Mouse (Mus musculus) liver, adult 2 months (tissue): ENCODE data around the gene Thsd7b. TPM values are rescaled to one million over a fixed set of nuclear protein-coding genes. Genes with fewer than 3 reads are reported as not detected.

Experiments used
- DNase-seq: peaks from one replicate; pipeline ENCODE4 v3.0.0-alpha.2; 2011; ENCODE audit warnings: low read depth, low spot score; ENCODE audit errors: extremely low read depth
- H3K27ac ChIP-seq: fragments of 200-500 bp; replicated peaks from 2 replicates; pipeline ENCODE4 v1.5.1; 2012; ENCODE audit warnings: low read depth, mild to moderate bottlenecking, control low read depth, inconsistent platforms, low read length; ENCODE audit not compliant: insufficient read depth
- H3K27me3 ChIP-seq: fragments of 200-500 bp; 2 replicates; pipeline ENCODE4 v1.6.1; 2012; ENCODE audit warnings: mild to moderate bottlenecking, moderate library complexity, low read length, inconsistent platforms; ENCODE audit not compliant: control insufficient read depth, insufficient read depth
- H3K36me3 ChIP-seq: fragments of 200-500 bp; 2 replicates; pipeline ENCODE4 v1.6.1; 2012; ENCODE audit warnings: low read length, inconsistent platforms; ENCODE audit not compliant: control insufficient read depth, insufficient read depth
- H3K4me1 ChIP-seq: fragments of 200-500 bp; 2 replicates; pipeline ENCODE4 v1.6.1; 2011; ENCODE audit warnings: low read length; ENCODE audit not compliant: control insufficient read depth, insufficient read depth
- H3K4me3 ChIP-seq: fragments of 200-500 bp; 2 replicates; pipeline ENCODE4 v1.5.1; 2011; ENCODE audit warnings: low read depth, mild to moderate bottlenecking, control low read depth, low read length, moderate library complexity; ENCODE audit not compliant: insufficient read depth
- H3K79me2 ChIP-seq: fragments of 200-500 bp; 2 replicates; pipeline ENCODE4 v1.6.1; 2012; ENCODE audit warnings: inconsistent platforms, mild to moderate bottlenecking, low read length, moderate library complexity; ENCODE audit not compliant: control insufficient read depth, insufficient read depth
- H3K9ac ChIP-seq: fragments of 200-500 bp; 2 replicates; pipeline ENCODE4 v1.6.1; 2012; ENCODE audit warnings: low read depth, mild to moderate bottlenecking, control low read depth, inconsistent platforms, low read length
- CTCF ChIP-seq: fragments of 200-500 bp; IDR thresholded peaks from 2 replicates; pipeline ENCODE4 v1.5.1; 2011; ENCODE audit warnings: low read depth, low read length, control low read depth
- POLR2A ChIP-seq: fragments of 200-500 bp; IDR thresholded peaks from 2 replicates; pipeline ENCODE4 v1.6.1; 2011; ENCODE audit warnings: low read length, control low read depth; ENCODE audit not compliant: insufficient read depth; ENCODE audit errors: extremely low read depth
- WGBS: fragments of 180-500 bp; shearing (Covaris S2); methylation state at CpG from one replicate; pipeline ENCODE4 v1.1.7; 2018; 5-methylcytosine and 5-hydroxymethylcytosine counted together
- polyA plus RNA-seq: library from polyadenylated mRNA; depleted of rRNA; stranded (reverse); fragments of >200 nt; gene quantifications from 2 replicates; pipeline ENCODE4 v1.2.3, GENCODE M21; 2012
- total RNA-seq: library from RNA; depleted of rRNA; stranded (reverse); fragments of >200 nt; gene quantifications from 2 replicates; pipeline ENCODE4 v1.2.3, GENCODE M21; 2014

The Thsd7b gene
- total and polyA plus RNA-seq, 2 experiments: not detected

DNA sequence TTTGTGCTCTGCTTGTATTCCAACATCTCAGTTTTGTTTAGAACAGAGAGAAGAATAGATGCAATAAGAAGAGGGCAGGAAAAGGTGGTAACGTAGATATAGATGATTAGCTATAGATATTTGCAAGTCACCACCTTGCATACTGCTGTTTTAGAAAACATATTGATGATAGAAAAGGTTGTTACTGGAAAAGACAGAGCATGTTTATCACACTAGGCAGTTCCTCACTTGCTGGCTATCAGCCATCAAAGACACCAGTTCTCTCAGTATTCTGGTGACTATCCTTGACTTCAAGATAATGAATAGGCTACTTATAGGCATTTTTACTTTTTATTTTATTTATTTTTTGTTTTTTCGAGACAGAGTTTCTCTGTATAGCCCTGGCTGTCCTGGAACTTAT, 717.7 kb downstream of the Thsd7b start:
- H3K27ac ChIP-seq: no peak overlapping the region
- WGBS: 53% methylated on average over 2 of the region's 2 CpGs
- no peak overlapping the region for H3K4me3 ChIP-seq
- no peak overlapping the region for H3K9ac ChIP-seq
- H3K79me2 ChIP-seq: no peaks in the 10 kb centered on the region
- no peak for DNase-seq
- no peaks in the 10 kb centered on the region for H3K36me3 ChIP-seq
- no peaks in the 10 kb centered on the region for H3K27me3 ChIP-seq
- H3K4me1 ChIP-seq: no peaks in the 10 kb centered on the region
- TF ChIP-seq POLR2A (no peak), CTCF (no peak)

- no peak overlapping the region for H3K4me3 ChIP-seq
- no peaks in the 10 kb centered on the region for H3K36me3 ChIP-seq
- H3K79me2 ChIP-seq: no peaks in the 10 kb centered on the region
- TF ChIP-seq POLR2A (no peak), CTCF (no peak)
- no peak overlapping the region for H3K9ac ChIP-seq
- no peaks in the 10 kb centered on the region for H3K4me1 ChIP-seq
- no peak overlapping the region for H3K27ac ChIP-seq
- H3K27me3 ChIP-seq: no peaks in the 10 kb centered on the region
- no peak for DNase-seq
Measured at GRCm38 (mm10) chr1:130055012-130055411, 781.9 kb downstream of the Thsd7b start.

GRCm38 (mm10) chr1:130062105-130062504, 789.0 kb downstream of the Thsd7b start:
- DNase-seq: no peak

GRCm38 (mm10) chr1:130066193-130066959, 793.3 kb downstream of the Thsd7b start:
- peak; percentile 32 for DNase-seq
- H3K4me1 ChIP-seq: no peaks in the 10 kb centered on the region

More at GRCm38 (mm10) chr1:130062105-130062504, 789.0 kb downstream of the Thsd7b start:
- TF ChIP-seq CTCF (no peak), POLR2A (no peak)
- Histone ChIP-seq H3K27ac (no peak overlapping the region), H3K27me3 (no peaks in the 10 kb centered on the region), H3K4me1 (no peaks in the 10 kb centered on the region), H3K9ac (no peak overlapping the region), H3K4me3 (no peak overlapping the region), H3K36me3 (no peaks in the 10 kb centered on the region), H3K79me2 (no peaks in the 10 kb centered on the region)

DNA sequence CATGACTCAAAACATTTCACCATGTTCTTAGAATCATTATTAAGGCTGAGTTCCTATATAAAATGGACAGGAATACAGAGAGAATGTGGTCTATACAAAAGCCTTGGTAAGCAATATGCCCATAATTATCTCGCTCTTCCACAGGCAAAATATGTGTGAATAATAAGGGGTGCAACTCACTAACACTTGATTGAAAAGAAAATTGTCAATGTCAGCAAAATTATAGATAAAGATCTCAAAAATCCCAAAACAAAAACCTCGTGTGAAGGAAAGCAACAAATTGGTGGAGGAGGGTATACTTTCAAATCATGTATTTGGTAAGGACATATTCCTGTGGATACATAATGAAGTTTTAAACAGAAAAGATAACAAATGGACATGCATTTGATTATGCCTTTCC, 810.7 kb downstream of the Thsd7b start:
- no peaks in the 10 kb centered on the region for H3K79me2 ChIP-seq
- no peak overlapping the region for H3K9ac ChIP-seq
- WGBS: 57% methylated on average over 2 of the region's 2 CpGs
- H3K4me3 ChIP-seq: no peak overlapping the region
- H3K36me3 ChIP-seq: no peaks in the 10 kb centered on the region
- no peaks in the 10 kb centered on the region for H3K27me3 ChIP-seq
- TF ChIP-seq CTCF (no peak), POLR2A (no peak)
- H3K4me1 ChIP-seq: no peaks in the 10 kb centered on the region
- H3K27ac ChIP-seq: no peak overlapping the region
- no peak for DNase-seq

More at GRCm38 (mm10) chr1:130066193-130066959, 793.3 kb downstream of the Thsd7b start:
- Histone ChIP-seq H3K27me3 (no peaks in the 10 kb centered on the region), H3K27ac (no peak overlapping the region), H3K4me3 (no peak overlapping the region), H3K36me3 (no peaks in the 10 kb centered on the region), H3K79me2 (no peaks in the 10 kb centered on the region), H3K9ac (no peak overlapping the region)
- 66% methylated on average over 3 of the region's 3 CpGs for WGBS
- no peak for TF ChIP-seq POLR2A
- TF ChIP-seq CTCF: no peak

GRCm38 (mm10) chr1:130085207-130085606, 812.1 kb downstream of the Thsd7b start:
- H3K27me3 ChIP-seq: no peaks in the 10 kb centered on the region
- TF ChIP-seq POLR2A (no peak), CTCF (no peak)
- no peak overlapping the region for H3K9ac ChIP-seq
- H3K4me1 ChIP-seq: no peaks in the 10 kb centered on the region
- 73% methylated on average over 3 of the region's 3 CpGs for WGBS
- H3K36me3 ChIP-seq: no peaks in the 10 kb centered on the region
- no peak for DNase-seq
- H3K4me3 ChIP-seq: no peak overlapping the region
- H3K27ac ChIP-seq: no peak overlapping the region
- H3K79me2 ChIP-seq: no peaks in the 10 kb centered on the region
